Mouse (Mus musculus): ENCODE measurements at regions not wholly inside any gene's neighbourhood (a gene's known extent, or its start where the extent isn't known, plus 50 kb on each side); places are given as distances from the start of the nearest gene placed in this dataset.

- TF ChIP-seq POLR2A (IDR thresholded peaks at IDR 0.05; ENCODE audit: control insufficient read depth, low read depth, low read length) (no peak), CTCF (IDR thresholded peaks at IDR 0.05; ENCODE audit: control insufficient read depth, insufficient read depth, insufficient replicate concordance, low read depth, low read length) (no peak)
These were observed 234.8 kb downstream of the Setd4 start for GRCm38 (mm10) chr16:93368824-93369765.
